42 mouse cellular contexts compared by ENCODE assay signal in genomic region chr5:89466275-89466674, GRCm38 (mm10). TPM values are rescaled to one million over a fixed set of nuclear protein-coding genes. Genes with fewer than 3 reads are reported as not detected.
"Had no signal": no experiment of that assay in that cellular context is flagged by ENCODE, and none has a peak within 500 bp of the region (broad histone marks: within the 10 kb centered on the region; RNA-seq: fewer than 3 reads in every experiment).

No protein-coding gene starts in this region.

- H3K27ac ChIP-seq: left cerebral cortex, adult 2 months; limb, embryonic 12.5 days; limb, embryonic 13.5 days; limb, embryonic 15.5 days; liver, embryonic 13.5 days; liver, embryonic 14.5 days; liver, embryonic 15.5 days; lung, embryonic 15.5 days; macrophage; midbrain, embryonic 10.5 days; midbrain, embryonic 12.5 days; midbrain, embryonic 13.5 days; midbrain, embryonic 15.5 days; neural tube, embryonic 12.5 days; neural tube, embryonic 13.5 days had no signal

- H3K9me3 ChIP-seq: limb, embryonic 12.5 days; limb, embryonic 13.5 days; limb, embryonic 15.5 days; liver, embryonic 13.5 days; liver, embryonic 15.5 days; lung, embryonic 15.5 days; midbrain, embryonic 10.5 days; midbrain, embryonic 12.5 days; midbrain, embryonic 13.5 days; midbrain, embryonic 15.5 days; neural tube, embryonic 12.5 days; neural tube, embryonic 13.5 days had no signal

- H3K4me1 ChIP-seq: limb, embryonic 12.5 days; limb, embryonic 13.5 days; limb, embryonic 15.5 days; liver, embryonic 13.5 days; liver, embryonic 15.5 days; lung, embryonic 15.5 days; megakaryocyte, embryonic 14.5 days; midbrain, embryonic 10.5 days; midbrain, embryonic 12.5 days; midbrain, embryonic 13.5 days; midbrain, embryonic 15.5 days; neural tube, embryonic 12.5 days; neural tube, embryonic 13.5 days had no signal

- H3K27me3 ChIP-seq: limb, embryonic 12.5 days; limb, embryonic 13.5 days; limb, embryonic 15.5 days; liver, embryonic 13.5 days; liver, embryonic 15.5 days; lung, embryonic 15.5 days; megakaryocyte, embryonic 14.5 days; midbrain, embryonic 12.5 days; midbrain, embryonic 13.5 days; midbrain, embryonic 15.5 days; neural tube, embryonic 12.5 days; neural tube, embryonic 13.5 days had no signal

- H3K4me3 ChIP-seq: left cerebral cortex, adult 2 months; limb, embryonic 12.5 days; limb, embryonic 13.5 days; limb, embryonic 15.5 days; liver, embryonic 13.5 days; liver, embryonic 15.5 days; lung, embryonic 15.5 days; megakaryocyte, embryonic 14.5 days; midbrain, embryonic 10.5 days; midbrain, embryonic 12.5 days; midbrain, embryonic 13.5 days; midbrain, embryonic 15.5 days; myocyte; neural tube, embryonic 12.5 days; neural tube, embryonic 13.5 days had no signal

- H3K36me3 ChIP-seq: limb, embryonic 12.5 days; limb, embryonic 13.5 days; limb, embryonic 15.5 days; liver, embryonic 13.5 days; liver, embryonic 15.5 days; lung, embryonic 15.5 days; midbrain, embryonic 10.5 days; midbrain, embryonic 12.5 days; midbrain, embryonic 13.5 days; midbrain, embryonic 15.5 days; neural tube, embryonic 12.5 days; neural tube, embryonic 13.5 days had no signal

- ATAC-seq: lung, postnatal 0 days; midbrain, embryonic 13.5 days; midbrain, embryonic 15.5 days; midbrain, embryonic 16.5 days had no signal

- DNase-seq: left cerebral cortex, postnatal 4 days; liver; liver, embryonic 13.5 days; lung, adult 18-20 months; lung, adult 2 months; lung, embryonic 14.5 days; lung, postnatal 10 days; lung, postnatal 14 days; lung, postnatal 36 days; lung, postnatal 4 days; midbrain, embryonic 14.5 days had no signal

- H3K4me2 ChIP-seq: limb, embryonic 12.5 days; limb, embryonic 13.5 days; limb, embryonic 15.5 days; liver, embryonic 13.5 days; liver, embryonic 15.5 days; lung, embryonic 14.5 days; lung, embryonic 15.5 days; midbrain, embryonic 11.5 days; midbrain, embryonic 12.5 days; midbrain, embryonic 13.5 days; midbrain, embryonic 15.5 days; neural tube, embryonic 12.5 days; neural tube, embryonic 13.5 days had no signal

- H3K9ac ChIP-seq: limb, embryonic 12.5 days; limb, embryonic 13.5 days; limb, embryonic 15.5 days; liver, embryonic 13.5 days; liver, embryonic 14.5 days; liver, embryonic 15.5 days; lung, embryonic 14.5 days; lung, embryonic 15.5 days; midbrain, embryonic 12.5 days; midbrain, embryonic 13.5 days; midbrain, embryonic 15.5 days; neural tube, embryonic 12.5 days; neural tube, embryonic 13.5 days had no signal

RNA-seq across cellular contexts. Expression of gene Gc, which starts 8.6 kb away (rescaled TPM):
- total RNA-seq: left cerebral cortex, adult 18-20 months; left cerebral cortex, adult 2 months; left cerebral cortex, adult 8-10 months; left cerebral cortex, postnatal 10 days; left cerebral cortex, postnatal 14 days; left cerebral cortex, postnatal 25 days; left cerebral cortex, postnatal 36 days; left cerebral cortex, postnatal 4 days; megakaryocyte progenitor cell, adult 5-6 weeks; megakaryocyte, adult 5-6 weeks; megakaryocyte-erythroid progenitor cell, adult 5-6 weeks; midbrain, postnatal 0 days; monocyte, adult 5-6 weeks had no signal
- polyA plus RNA-seq: limb, embryonic 12.5 days; limb, embryonic 13.5 days; lung, embryonic 14.5 days; macrophage; midbrain, embryonic 10.5 days; midbrain, embryonic 11.5 days; midbrain, embryonic 12.5 days; midbrain, embryonic 13.5 days; midbrain, embryonic 14.5 days; midbrain, embryonic 15.5 days; myocyte; neural tube, embryonic 11.5 days; neural tube, embryonic 12.5 days had no signal
